ENCODE assay signal across 13 mouse cellular contexts in genomic region chr7:100732341-100733050, GRCm38 (mm10). TPM values are rescaled to one million over a fixed set of nuclear protein-coding genes. Genes with fewer than 3 reads are reported as not detected.
A peak's percentile ranks its signal among the peaks of the same experiment; 100 is the strongest.
DNase-seq lines count a peak whose midpoint lies in the region; ATAC-seq and TF ChIP-seq lines count a peak whose summit lies in the region.
"Had no signal": no experiment of that assay in that cellular context is flagged by ENCODE, and none has a peak within 500 bp of the region (broad histone marks: within the 10 kb centered on the region; RNA-seq: fewer than 3 reads in every experiment).

No protein-coding gene starts in this region.

- peak overlapping the region; percentile 57 for H3K27ac ChIP-seq in forebrain, embryonic 13.5 days
- no peak overlapping the region for H3K27ac ChIP-seq in forebrain, embryonic 10.5 days
- no peak overlapping the region for H3K27ac ChIP-seq in lung, embryonic 14.5 days (ENCODE audit: low read depth)
- H3K27ac ChIP-seq: hindbrain, embryonic 13.5 days; stomach, embryonic 15.5 days had no signal

- no peaks in the 10 kb centered on the region; the same call in 1 of the 2 replicates for H3K36me3 ChIP-seq in forebrain, embryonic 13.5 days (ENCODE audit: poor library complexity, severe bottlenecking)
- no peaks in the 10 kb centered on the region; the same call in 1 of the 2 replicates for H3K36me3 ChIP-seq in forebrain, embryonic 10.5 days (replicated peaks)
- H3K36me3 ChIP-seq in lung, embryonic 14.5 days (ENCODE audit: insufficient read depth) = no peaks in the 10 kb centered on the region
- H3K36me3 ChIP-seq: stomach, embryonic 15.5 days had no signal

- ATAC-seq in forebrain, embryonic 13.5 days = no peak
- ATAC-seq in lung, embryonic 14.5 days (ENCODE audit: insufficient read depth) = no peak
- ATAC-seq in megakaryocyte progenitor cell, adult 5-6 weeks (replicated peaks; ENCODE audit: poor library complexity) = peak; percentile 37

- H3K4me3 ChIP-seq in forebrain, embryonic 13.5 days = no peak overlapping the region
- no peak overlapping the region for H3K4me3 ChIP-seq in forebrain, embryonic 10.5 days
- H3K4me3 ChIP-seq in lung, embryonic 14.5 days (ENCODE audit: low read depth, low read length) = no peak overlapping the region
- H3K4me3 ChIP-seq: hindbrain, embryonic 13.5 days had no signal

- H3K9me3 ChIP-seq in forebrain, embryonic 13.5 days (replicated peaks) = no peaks in the 10 kb centered on the region
- no peaks in the 10 kb centered on the region for H3K9me3 ChIP-seq in forebrain, embryonic 10.5 days
- H3K9me3 ChIP-seq in lung, embryonic 14.5 days (ENCODE audit: low read depth, low read length) = no peaks in the 10 kb centered on the region
- H3K9me3 ChIP-seq: hindbrain, embryonic 13.5 days; stomach, embryonic 15.5 days had no signal

- no peak overlapping the region for H3K4me2 ChIP-seq in forebrain, embryonic 13.5 days
- H3K4me2 ChIP-seq in lung, embryonic 14.5 days = peak overlapping the region; percentile 53; the same call in 1 of the 2 replicates
- H3K4me2 ChIP-seq: hindbrain, embryonic 13.5 days had no signal

- H3K9ac ChIP-seq in forebrain, embryonic 13.5 days = no peak overlapping the region
- no peak overlapping the region for H3K9ac ChIP-seq in lung, embryonic 14.5 days
- H3K9ac ChIP-seq: hindbrain, embryonic 13.5 days; stomach, embryonic 15.5 days had no signal

- peaks cover 40% of the 10 kb centered on the region for H3K4me1 ChIP-seq in forebrain, embryonic 13.5 days
- H3K4me1 ChIP-seq in forebrain, embryonic 10.5 days = peaks cover 22% of the 10 kb centered on the region
- peaks cover 14% of the 10 kb centered on the region for H3K4me1 ChIP-seq in lung, embryonic 14.5 days (ENCODE audit: insufficient read depth)

- DNase-seq in forebrain, embryonic 10.5 days (ENCODE audit: extremely low spot score, low spot score) = no peak
- no peak for DNase-seq in lung, embryonic 14.5 days
- no peak for DNase-seq in lung, postnatal 4 days
- DNase-seq in c-Kit-positive CD71-positive TER-119-negative erythroid progenitor cells, embryonic 14.5 days (ENCODE audit: low read depth) = peak; percentile 50
- no peak for DNase-seq in frontal cortex, adult 2 months (ENCODE audit: extremely low spot score in 1 of 2, low spot score in 1 of 2)
- DNase-seq in left cerebral cortex, adult 8-10 months (ENCODE audit: low spot score in 2 of 2) = no peak
- DNase-seq: B cell, adult 2 months; midbrain, embryonic 14.5 days; thymus, postnatal 36 days had no signal

- TF ChIP-seq CTCF in lung, embryonic 14.5 days (IDR thresholded peaks at IDR 0.05; ENCODE audit: low read depth) = no peak

- H3K27me3 ChIP-seq in forebrain, embryonic 13.5 days = no peaks in the 10 kb centered on the region
- no peaks in the 10 kb centered on the region for H3K27me3 ChIP-seq in forebrain, embryonic 10.5 days (ENCODE audit: poor library complexity, severe bottlenecking)
- no peaks in the 10 kb centered on the region for H3K27me3 ChIP-seq in lung, embryonic 14.5 days (ENCODE audit: insufficient read depth, low read length)
- H3K27me3 ChIP-seq: hindbrain, embryonic 13.5 days; stomach, embryonic 15.5 days had no signal

- 69% methylated on average over 6 of the region's 6 CpGs for WGBS in forebrain, embryonic 13.5 days
- 75% methylated on average over 6 of the region's 6 CpGs for WGBS in forebrain, embryonic 10.5 days
- WGBS in lung, embryonic 14.5 days = 34% methylated on average over 6 of the region's 6 CpGs

RNA-seq across cellular contexts. Expression of gene Fam168a, which starts 26.1 kb away (rescaled TPM):
- 80.0 and 85.9 TPM in 2 replicates for polyA plus RNA-seq in forebrain, embryonic 13.5 days (2015; fragmentation: Nextera tagmentation; extraction: Ambion mirVana)
- 30.2 and 35.8 TPM in 2 replicates for polyA plus RNA-seq in forebrain, embryonic 10.5 days (2016; fragmentation: Nextera tagmentation; extraction: Ambion mirVana)
- 42.8 and 47.8 TPM in 2 replicates for polyA plus RNA-seq in lung, embryonic 14.5 days (2014; fragmentation: Nextera tagmentation; extraction: Ambion mirVana)
- total RNA-seq in megakaryocyte progenitor cell, adult 5-6 weeks (2015) = 18.9 and 24.2 TPM in 2 replicates
- 6.3 and 7.9 TPM in 2 replicates for total RNA-seq in megakaryocyte progenitor cell, adult 5-6 weeks (2017)
- polyA plus RNA-seq in frontal cortex, adult 2 months (2012; rRNA removed) = 105 and 108 TPM in 2 replicates
- total RNA-seq in left cerebral cortex, adult 8-10 months (2022) = 100 to 1,000 TPM; 212 to 237 (median 224) TPM
